Mouse (Mus musculus) MEL (cell line): ENCODE data around the gene Aff3. TPM values are rescaled to one million over a fixed set of nuclear protein-coding genes. Genes with fewer than 3 reads are reported as not detected.

ENCODE experiments used
- DNase-seq: peaks from one replicate; pipeline ENCODE4 v3.0.0; 2011; ENCODE audit warnings: low read depth, low spot score
- H3K27ac ChIP-seq: 2 replicates; pipeline ENCODE4 v1.5.1; 2012; ENCODE audit warnings: low read depth, mild to moderate bottlenecking, control low read depth, low read length, moderate library complexity; ENCODE audit not compliant: control insufficient read depth
- H3K27me3 ChIP-seq, 2 experiments: fragments of 150-350 bp in 1 of 2; sonication (generic) in 1 of 2; 2 replicates each; pipeline ENCODE4 v1.6.1; 2012; ENCODE audit warnings: low read length in 2 of 2, mild to moderate bottlenecking in 2 of 2, improper control_type of control experiment in 1 of 2, moderate library complexity in 1 of 2; ENCODE audit not compliant: insufficient read depth in 2 of 2, control insufficient read depth in 1 of 2
- H3K36me3 ChIP-seq, 2 experiments: 2 replicates each; pipeline ENCODE4 v1.6.1; 2012 to 2014; ENCODE audit warnings: low read length in 2 of 2, improper control_type of control experiment in 1 of 2, inconsistent platforms in 1 of 2, mild to moderate bottlenecking in 1 of 2; ENCODE audit not compliant: insufficient read depth in 2 of 2, control insufficient read depth in 1 of 2
- H3K4me1 ChIP-seq, 2 experiments: fragments of 150-350 bp in 1 of 2; sonication (generic) in 1 of 2; 2 replicates each; pipeline ENCODE4 v1.6.1; 2012; ENCODE audit warnings: low read length in 2 of 2, improper control_type of control experiment in 1 of 2, mild to moderate bottlenecking in 1 of 2; ENCODE audit not compliant: insufficient read depth in 2 of 2, control insufficient read depth in 1 of 2
- H3K4me3 ChIP-seq, 2 experiments: fragments of 150-350 bp in 1 of 2; sonication (generic) in 1 of 2; 2 replicates each; pipeline ENCODE4 v1.5.1; 2012; ENCODE audit warnings: low read depth in 2 of 2, low read length in 2 of 2, mild to moderate bottlenecking in 2 of 2, moderate library complexity in 2 of 2, control low read depth in 1 of 2, improper control_type of control experiment in 1 of 2; ENCODE audit not compliant: control insufficient read depth in 1 of 2, insufficient read depth in 1 of 2
- H3K79me2 ChIP-seq: 2 replicates; pipeline ENCODE4 v1.6.1; 2012; ENCODE audit warnings: mild to moderate bottlenecking, low read length, moderate library complexity; ENCODE audit not compliant: control insufficient read depth, poor library complexity, insufficient read depth
- H3K9ac ChIP-seq: 2 replicates; pipeline ENCODE4 v1.6.1; 2012; ENCODE audit warnings: low read depth, mild to moderate bottlenecking, control low read depth, low read length, moderate library complexity; ENCODE audit not compliant: control insufficient read depth, poor library complexity, severe bottlenecking
- H3K9me3 ChIP-seq: fragments of 150-350 bp; sonication (generic); replicated peaks from 2 replicates; pipeline ENCODE4 v1.6.1; 2012; ENCODE audit warnings: mild to moderate bottlenecking, low read length, improper control_type of control experiment, moderate library complexity; ENCODE audit not compliant: insufficient read depth
- BHLHE40 ChIP-seq: IDR thresholded peaks from 2 replicates; pipeline ENCODE4 v1.6.1; 2012; ENCODE audit warnings: low read depth, mild to moderate bottlenecking, inconsistent platforms, low read length, improper control_type of control experiment, borderline replicate concordance
- CHD1 ChIP-seq: IDR thresholded peaks from 2 replicates; pipeline ENCODE4 v1.6.1; 2012; ENCODE audit warnings: low read depth, mild to moderate bottlenecking, inconsistent platforms, low read length, improper control_type of control experiment
- CHD2 ChIP-seq: IDR thresholded peaks from 2 replicates; pipeline ENCODE4 v1.6.1; 2011; ENCODE audit warnings: low read length, improper control_type of control experiment
- CTCF ChIP-seq, 3 experiments: IDR thresholded peaks in 2 of 3; conservative IDR thresholded peaks in 1 of 3; 2 replicates each; pipeline ENCODE4 v1.5.1; 2011 to 2012; ENCODE audit warnings: low read length in 3 of 3, low read depth in 2 of 3, mild to moderate bottlenecking in 2 of 3, improper control_type of control experiment in 1 of 3, inconsistent platforms in 1 of 3, mixed read lengths in 1 of 3, moderate library complexity in 1 of 3; ENCODE audit not compliant: control insufficient read depth in 1 of 3, insufficient read depth in 1 of 3, poor library complexity in 1 of 3, severe bottlenecking in 1 of 3
- E2F4 ChIP-seq: IDR thresholded peaks from 2 replicates; pipeline ENCODE4 v1.6.1; 2011; ENCODE audit warnings: low read depth, low read length, improper control_type of control experiment, borderline replicate concordance
- GABPA ChIP-seq: IDR thresholded peaks from 2 replicates; pipeline ENCODE4 v1.6.1; 2012; ENCODE audit warnings: low read depth, mild to moderate bottlenecking, inconsistent platforms, low read length, improper control_type of control experiment, moderate library complexity
- HCFC1 ChIP-seq: IDR thresholded peaks from 2 replicates; pipeline ENCODE4 v1.6.1; 2012; ENCODE audit warnings: low read depth, mild to moderate bottlenecking, inconsistent platforms, low read length, improper control_type of control experiment, moderate library complexity
- MAFK ChIP-seq: IDR thresholded peaks from 2 replicates; pipeline ENCODE4 v1.6.1; 2011; ENCODE audit warnings: low read depth, mild to moderate bottlenecking, low read length, improper control_type of control experiment, borderline replicate concordance
- MAX ChIP-seq: IDR thresholded peaks from 2 replicates; pipeline ENCODE4 v1.6.1; 2011; ENCODE audit warnings: low read length, improper control_type of control experiment
- MEF2A ChIP-seq: IDR thresholded peaks from 2 replicates; pipeline ENCODE4 v1.6.1; 2014; ENCODE audit warnings: low read depth, mild to moderate bottlenecking, inconsistent platforms, low read length, improper control_type of control experiment; ENCODE audit not compliant: poor library complexity, insufficient replicate concordance, severe bottlenecking; ENCODE audit errors: extremely low read depth
- MYC ChIP-seq: IDR thresholded peaks from 2 replicates; pipeline ENCODE4 v1.6.1; 2011; ENCODE audit warnings: low read depth, mild to moderate bottlenecking, low read length, improper control_type of control experiment, moderate library complexity
- NRF1 ChIP-seq: IDR thresholded peaks from 2 replicates; pipeline ENCODE4 v1.6.1; 2014; ENCODE audit warnings: low read depth, mild to moderate bottlenecking, inconsistent platforms, low read length, improper control_type of control experiment, moderate library complexity; ENCODE audit not compliant: poor library complexity, insufficient read depth, severe bottlenecking
- POLR2AphosphoS2 ChIP-seq: IDR thresholded peaks from 2 replicates; pipeline ENCODE4 v1.6.1; 2011; ENCODE audit warnings: low read length, improper control_type of control experiment
- POLR2AphosphoS5 ChIP-seq: IDR thresholded peaks from 2 replicates; pipeline ENCODE4 v1.6.1; 2012; ENCODE audit warnings: low read depth, borderline replicate concordance, mild to moderate bottlenecking, inconsistent platforms, low read length, moderate library complexity, mixed read lengths
- RAD21 ChIP-seq: IDR thresholded peaks from 2 replicates; pipeline ENCODE4 v1.6.1; 2011; ENCODE audit warnings: mild to moderate bottlenecking, low read depth, low read length, improper control_type of control experiment
- RCOR1 ChIP-seq: IDR thresholded peaks from 2 replicates; pipeline ENCODE4 v1.6.1; 2012; ENCODE audit warnings: low read depth, mild to moderate bottlenecking, inconsistent platforms, low read length, improper control_type of control experiment
- SIN3A ChIP-seq: IDR thresholded peaks from 2 replicates; pipeline ENCODE4 v1.6.1; 2012; ENCODE audit warnings: low read length, improper control_type of control experiment, inconsistent platforms
- SMC3 ChIP-seq: IDR thresholded peaks from 2 replicates; pipeline ENCODE4 v1.6.1; 2011; ENCODE audit warnings: low read depth, low read length, improper control_type of control experiment
- TAL1 ChIP-seq: IDR thresholded peaks from 2 replicates; pipeline ENCODE4 v1.6.1; 2012; ENCODE audit warnings: mild to moderate bottlenecking, inconsistent platforms, low read length, moderate library complexity, mixed read lengths
- TBP ChIP-seq: IDR thresholded peaks from 2 replicates; pipeline ENCODE4 v1.8.0; 2011; ENCODE audit warnings: low read depth, low read length, improper control_type of control experiment
- UBTF ChIP-seq: IDR thresholded peaks from 2 replicates; pipeline ENCODE4 v1.6.1; 2012; ENCODE audit warnings: low read depth, mild to moderate bottlenecking, inconsistent platforms, low read length, improper control_type of control experiment, moderate library complexity, borderline replicate concordance; ENCODE audit not compliant: insufficient read depth
- USF1 ChIP-seq: IDR thresholded peaks from 2 replicates; pipeline ENCODE4 v1.6.1; 2014; ENCODE audit warnings: low read depth, mild to moderate bottlenecking, inconsistent platforms, low read length, improper control_type of control experiment, moderate library complexity
- USF2 ChIP-seq, 2 experiments: IDR thresholded peaks; 2 replicates each; pipeline ENCODE4 v1.6.1; 2011 to 2012; ENCODE audit warnings: improper control_type of control experiment in 2 of 2, low read length in 2 of 2, borderline replicate concordance in 1 of 2, inconsistent platforms in 1 of 2, low read depth in 1 of 2, mild to moderate bottlenecking in 1 of 2; ENCODE audit not compliant: insufficient read depth in 1 of 2
- ZKSCAN1 ChIP-seq: IDR thresholded peaks from 2 replicates; pipeline ENCODE4 v1.6.1; 2012; ENCODE audit warnings: low read depth, mild to moderate bottlenecking, inconsistent platforms, low read length, improper control_type of control experiment, moderate library complexity
- ZMIZ1 ChIP-seq: IDR thresholded peaks from 2 replicates; pipeline ENCODE4 v1.6.1; 2012; ENCODE audit warnings: low read depth, mild to moderate bottlenecking, inconsistent platforms, low read length, improper control_type of control experiment, moderate library complexity
- ZNF384 ChIP-seq: IDR thresholded peaks from 2 replicates; pipeline ENCODE4 v1.6.1; 2012; ENCODE audit warnings: low read depth, mild to moderate bottlenecking, inconsistent platforms, low read length, improper control_type of control experiment
- polyA plus RNA-seq, 2 experiments: library from polyadenylated mRNA; stranded (reverse) in 1 of 2; unstranded in 1 of 2; fragments of >175 nt in 1 of 2; fragments of >200 nt in 1 of 2; gene quantifications; 2 replicates each; pipeline versions ENCODE4 v1.2.1 to v1.2.4; 2012; ENCODE audit warnings: low replicate concordance in 2 of 2, low read depth in 1 of 2; ENCODE audit not compliant: insufficient read length in 2 of 2, insufficient read depth in 1 of 2, missing spikeins in 1 of 2
- total RNA-seq: library from RNA; depleted of rRNA; stranded (reverse); fragments of 300-350 nt; gene quantifications from 2 replicates; pipeline ENCODE4 v1.2.3, GENCODE M21; 2012

The Aff3 gene
- total and polyA plus RNA-seq, 3 experiments: 18.5 to 41.1 (median 25.4) TPM

GRCm38 (mm10) chr1:38588741-38589140, 76.0 kb downstream of the Aff3 start:
- Histone ChIP-seq H3K36me3 (peaks cover 0 to 6% of the 10 kb centered on the region in 2 experiments; a peak in 3 of 4 replicates), H3K4me3 (no peak overlapping the region), H3K9ac (no peak overlapping the region), H3K4me1 (peaks cover 0 to 3% of the 10 kb centered on the region in 2 experiments; a peak in 2 of 4 replicates), H3K27me3 (no peaks in the 10 kb centered on the region), H3K27ac (no peak overlapping the region)
- DNase-seq: no peak
- TF ChIP-seq E2F4 (no peak), SIN3A (no peak), HCFC1 (no peak), ZMIZ1 (no peak), POLR2AphosphoS5 (no peak), UBTF (no peak), NRF1 (no peak), RAD21 (no peak), MAX (no peak), BHLHE40 (no peak), CTCF (IDR thresholded peaks at IDR 0.05 in 2 of 3, conservative IDR thresholded peaks at IDR 0.05 in 1 of 3; ENCODE audit: control insufficient read depth in 1 of 3, insufficient read depth in 1 of 3, low read depth in 2 of 3, low read length in 3 of 3, poor library complexity in 1 of 3, severe bottlenecking in 1 of 3) (no peak), GABPA (no peak), TBP (no peak), RCOR1 (no peak), MEF2A (no peak), USF2 (IDR thresholded peaks at IDR 0.05; ENCODE audit: borderline replicate concordance in 1 of 2, insufficient read depth in 1 of 2, low read depth in 1 of 2, low read length in 2 of 2) (no peak), MYC (no peak), ZKSCAN1 (no peak)
- TF ChIP-seq, all 39 proteins: peak for 0
- Histone ChIP-seq H3K79me2 (no peaks in the 10 kb centered on the region), H3K9me3 (no peaks in the 10 kb centered on the region)

GRCm38 (mm10) chr1:38582328-38582727, 82.4 kb downstream of the Aff3 start:
- H3K9ac ChIP-seq: no peak overlapping the region
- no peak overlapping the region for H3K4me3 ChIP-seq
- H3K4me1 ChIP-seq: no peaks in the 10 kb centered on the region
- H3K9me3 ChIP-seq: no peaks in the 10 kb centered on the region
- DNase-seq: no peak
- H3K27me3 ChIP-seq: no peaks in the 10 kb centered on the region
- 0 out of 2 replicates have a peak, but pooled peaks cover 1% of the 10 kb centered on the region for H3K79me2 ChIP-seq
- no peak overlapping the region for H3K27ac ChIP-seq
- peaks cover 0 to 4% of the 10 kb centered on the region in 2 experiments; a peak in 2 of 4 replicates for H3K36me3 ChIP-seq
- no peak for TF ChIP-seq POLR2AphosphoS2
- no peak for TF ChIP-seq ZNF384
- TF ChIP-seq USF1: no peak
- no peak for TF ChIP-seq SMC3
- no peak for TF ChIP-seq UBTF
- TF ChIP-seq TAL1: no peak
- TF ChIP-seq CHD1: no peak
- TF ChIP-seq POLR2AphosphoS5: no peak
- no peak for TF ChIP-seq TBP
- TF ChIP-seq CHD2: no peak
- no peak for TF ChIP-seq ZKSCAN1
- no peak for TF ChIP-seq BHLHE40
- no peak for TF ChIP-seq MAFK
- no peak for TF ChIP-seq SIN3A
